Comparison of ENCODE assay signal across 15 mouse cellular contexts in the genomic region with DNA sequence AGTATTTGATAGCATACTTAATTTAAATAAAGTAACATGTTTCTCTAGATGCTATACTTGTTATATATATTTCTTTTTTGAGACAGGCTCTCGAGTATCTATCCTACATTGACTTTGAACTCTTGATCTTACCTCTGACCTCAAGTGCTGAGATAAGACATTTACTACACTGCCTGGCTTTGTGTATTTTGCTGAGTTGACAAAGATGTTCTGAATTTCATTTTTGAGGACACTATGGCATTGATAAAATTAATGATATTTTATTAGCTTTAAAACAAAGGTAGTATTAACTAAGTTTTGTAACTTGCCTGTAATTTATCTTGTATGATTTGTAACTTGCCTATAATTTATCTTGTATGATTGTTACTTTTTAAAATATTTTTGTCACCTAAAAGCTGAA.
"Had no signal": no experiment of that assay in that cellular context is flagged by ENCODE, and none has a peak within 500 bp of the region (broad histone marks: within the 10 kb centered on the region; RNA-seq: fewer than 3 reads in every experiment).

No protein-coding gene starts in this region.

- DNase-seq: retina, postnatal 1 day; right cerebral cortex, adult 18-20 months; right cerebral cortex, postnatal 14 days; right cerebral cortex, postnatal 25 days; right cerebral cortex, postnatal 4 days; spleen, adult 18-20 months; thymus, adult 18-20 months; thymus, adult 2 months; thymus, postnatal 14 days; thymus, postnatal 25 days; thymus, postnatal 36 days; thymus, postnatal 4 days had no signal

- H3K27ac ChIP-seq: neural tube, embryonic 15.5 days; stomach, embryonic 15.5 days; stomach, postnatal 0 days had no signal

- H3K4me2 ChIP-seq: neural tube, embryonic 15.5 days; stomach, embryonic 15.5 days had no signal

- H3K27me3 ChIP-seq: neural tube, embryonic 15.5 days; stomach, embryonic 15.5 days had no signal

- H3K4me3 ChIP-seq: neural tube, embryonic 15.5 days; stomach, embryonic 15.5 days had no signal

- H3K4me1 ChIP-seq: neural tube, embryonic 15.5 days; stomach, embryonic 15.5 days had no signal

- H3K9me3 ChIP-seq: neural tube, embryonic 15.5 days; stomach, embryonic 15.5 days had no signal

- H3K9ac ChIP-seq: neural tube, embryonic 15.5 days; stomach, embryonic 15.5 days had no signal
